Mouse (Mus musculus): ENCODE measurements around the gene Esrrb. TPM values are rescaled to one million over a fixed set of nuclear protein-coding genes. Genes with fewer than 3 reads are reported as not detected.

The Esrrb gene
- total RNA-seq, 2 experiments from 2014 or later, result 12.7 to 15.0 TPM

GRCm38 (mm10) chr12:86422166-86422910 lies 61.4 kb downstream of the Esrrb start:
- no peak for DNase-seq

GRCm38 (mm10) chr12:86423102-86423501 lies 62.2 kb downstream of the Esrrb start:
- no peak for DNase-seq

- no peak for DNase-seq
Observed at GRCm38 (mm10) chr12:86427585-86427984, 66.7 kb downstream of the Esrrb start.

DNA sequence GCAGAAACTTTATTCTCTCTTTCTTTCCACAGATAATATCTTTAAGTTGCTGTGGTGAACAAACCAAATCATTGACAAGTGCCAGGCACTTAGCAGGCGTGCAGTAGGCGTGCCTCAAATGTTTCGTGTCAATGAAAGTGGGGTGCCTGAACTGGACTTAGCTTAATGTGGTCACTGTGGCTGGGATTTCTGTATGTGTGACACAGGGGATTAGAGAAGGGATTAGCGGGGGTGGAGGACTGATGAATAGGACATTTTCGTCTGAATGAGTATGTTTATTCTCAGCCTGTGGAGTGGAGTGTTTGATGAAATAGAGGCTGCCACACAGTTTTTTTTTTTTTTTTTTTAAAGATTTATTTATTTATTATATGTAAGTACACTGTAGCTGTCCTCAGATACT lies 70.8 kb downstream of the Esrrb start:
- no peak for DNase-seq

DNA sequence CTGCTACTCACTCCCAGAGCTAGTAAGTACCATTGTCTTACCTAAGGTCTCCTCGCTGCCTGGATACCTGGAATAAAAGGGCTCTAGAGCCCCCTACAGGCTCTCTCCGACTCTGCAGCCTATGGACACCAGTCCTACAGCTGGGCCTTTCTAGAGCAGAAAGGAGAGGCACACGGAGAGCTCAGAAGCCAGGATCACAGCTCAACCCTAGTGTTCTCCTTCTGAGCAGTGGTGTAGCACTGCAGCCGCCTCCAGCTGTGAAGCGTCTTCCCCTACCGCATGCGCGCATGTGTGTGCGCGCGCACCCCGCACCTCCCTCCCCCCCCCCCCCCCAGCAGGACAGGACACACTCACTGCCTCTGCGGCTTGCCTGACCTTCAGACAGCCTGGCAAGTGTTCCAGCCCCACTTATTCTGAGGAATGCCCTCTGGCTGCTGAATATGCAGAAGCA lies 72.5 kb downstream of the Esrrb start:
- peak; percentile 77 for DNase-seq

GRCm38 (mm10) chr12:86435651-86436050 lies 74.7 kb downstream of the Esrrb start:
- no peak for DNase-seq

- no peak for DNase-seq
Observed at GRCm38 (mm10) chr12:86450848-86451247, 89.9 kb downstream of the Esrrb start.

- no peak for DNase-seq
Observed at GRCm38 (mm10) chr12:86455009-86455408, 94.1 kb downstream of the Esrrb start.

DNA sequence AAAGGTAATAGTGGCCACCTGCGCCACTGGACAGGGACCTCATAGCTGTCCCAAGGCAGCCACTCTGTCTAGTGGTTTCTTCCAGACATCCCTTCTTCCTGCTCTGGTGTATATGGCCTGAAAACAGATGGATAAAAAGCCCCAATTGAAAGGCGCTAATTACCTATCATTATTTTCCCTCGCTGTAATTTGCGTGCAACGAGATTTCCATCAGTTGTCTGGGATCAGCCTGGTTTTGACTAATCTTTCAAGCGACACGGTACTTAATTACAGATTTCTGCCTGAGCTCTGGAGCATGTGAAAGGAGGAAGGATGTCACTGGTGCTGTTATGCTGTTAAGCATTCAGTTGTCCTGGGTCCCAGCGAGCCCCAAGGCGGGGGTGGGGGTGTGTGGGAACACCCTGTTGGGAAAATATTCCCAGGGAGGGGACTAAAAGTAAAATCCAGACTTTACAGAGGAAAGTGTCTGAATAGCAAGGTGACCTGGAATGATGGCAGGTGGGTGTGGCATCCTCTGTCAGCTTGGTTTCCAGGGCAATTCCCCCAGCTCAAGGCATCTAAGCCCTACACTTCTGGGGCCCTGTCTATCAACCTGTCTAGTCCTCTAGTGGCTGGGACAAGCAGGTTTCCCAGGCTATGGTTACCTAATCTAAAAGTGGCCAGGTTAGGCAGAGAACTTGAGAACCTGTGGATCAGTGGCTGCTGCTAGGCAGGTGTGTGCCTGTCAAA lies 102.0 kb downstream of the Esrrb start:
- DNase-seq, result no peak

- DNase-seq, result no peak
Observed at GRCm38 (mm10) chr12:86464385-86464784, 103.5 kb downstream of the Esrrb start.

- DNase-seq, result no peak
Observed at GRCm38 (mm10) chr12:86466180-86466579, 105.3 kb downstream of the Esrrb start.

DNA sequence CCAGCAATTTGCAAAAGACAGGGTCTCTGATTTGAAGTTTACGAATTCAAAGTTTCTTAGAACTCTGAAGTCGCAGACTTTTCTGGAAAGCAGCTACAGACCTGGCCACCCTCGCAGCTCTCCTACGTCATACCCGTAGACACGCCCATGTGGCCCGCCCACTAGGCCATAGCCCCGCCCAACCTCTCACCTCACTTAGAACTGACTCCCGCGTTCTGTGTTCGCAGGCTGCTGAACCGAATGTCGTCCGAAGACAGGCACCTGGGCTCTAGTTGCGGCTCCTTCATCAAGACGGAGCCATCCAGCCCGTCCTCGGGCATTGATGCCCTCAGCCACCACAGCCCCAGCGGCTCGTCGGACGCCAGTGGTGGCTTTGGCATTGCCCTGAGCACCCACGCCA lies 109.0 kb downstream of the Esrrb start:
- DNase-seq, result no peak

GRCm38 (mm10) chr12:86470912-86471311 lies 110.0 kb downstream of the Esrrb start:
- no peak for DNase-seq

GRCm38 (mm10) chr12:86473630-86474029 lies 112.7 kb downstream of the Esrrb start:
- DNase-seq, result no peak

DNA sequence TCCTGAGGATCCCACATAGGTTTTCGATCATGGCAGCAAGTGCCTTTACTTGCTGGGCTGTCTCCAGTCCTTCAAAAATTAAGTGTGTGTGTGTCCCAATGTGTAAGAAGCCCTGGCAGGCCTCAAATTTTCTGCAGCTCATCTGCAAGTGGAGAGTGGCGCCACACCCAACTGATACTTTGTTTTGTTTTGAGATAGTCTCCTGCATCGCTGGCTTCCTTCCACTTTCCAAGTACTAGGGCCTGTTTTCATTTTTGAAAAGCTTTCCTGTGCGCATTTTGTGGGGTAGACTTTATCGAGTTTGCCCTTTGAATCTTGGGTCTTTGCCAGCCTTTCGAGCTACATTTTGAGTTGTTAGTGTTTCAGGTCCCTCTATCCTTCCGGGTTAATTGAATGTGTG lies 115.1 kb downstream of the Esrrb start:
- DNase-seq, result peak; percentile 15

DNA sequence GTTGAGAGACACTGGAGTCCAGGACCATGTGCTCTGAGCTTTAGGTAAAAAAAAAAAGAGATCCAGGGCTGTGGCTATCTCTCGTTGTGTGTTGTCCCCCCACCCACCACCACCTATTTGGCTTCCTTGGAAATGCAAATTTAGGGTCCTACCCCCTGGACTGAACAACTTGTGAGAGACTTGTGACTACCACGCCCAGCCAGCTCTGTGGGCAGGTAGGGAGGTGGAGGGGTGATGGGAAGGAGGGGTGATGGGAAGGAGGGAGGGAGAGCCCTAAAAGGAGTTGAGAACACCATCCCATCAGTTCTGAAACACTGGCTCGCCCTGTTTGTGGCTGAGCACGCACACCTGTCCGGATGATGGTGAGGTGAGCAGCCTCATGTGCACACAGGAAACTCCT lies 118.0 kb downstream of the Esrrb start:
- no peak for DNase-seq

GRCm38 (mm10) chr12:86482029-86482428 lies 121.1 kb downstream of the Esrrb start:
- DNase-seq, result no peak

GRCm38 (mm10) chr12:86483413-86483841 lies 122.5 kb downstream of the Esrrb start:
- DNase-seq, result no peak

- DNase-seq, result no peak
Observed at GRCm38 (mm10) chr12:86488005-86488404, 127.1 kb downstream of the Esrrb start.

GRCm38 (mm10) chr12:86490052-86490451 lies 129.1 kb downstream of the Esrrb start:
- DNase-seq, result no peak

DNA sequence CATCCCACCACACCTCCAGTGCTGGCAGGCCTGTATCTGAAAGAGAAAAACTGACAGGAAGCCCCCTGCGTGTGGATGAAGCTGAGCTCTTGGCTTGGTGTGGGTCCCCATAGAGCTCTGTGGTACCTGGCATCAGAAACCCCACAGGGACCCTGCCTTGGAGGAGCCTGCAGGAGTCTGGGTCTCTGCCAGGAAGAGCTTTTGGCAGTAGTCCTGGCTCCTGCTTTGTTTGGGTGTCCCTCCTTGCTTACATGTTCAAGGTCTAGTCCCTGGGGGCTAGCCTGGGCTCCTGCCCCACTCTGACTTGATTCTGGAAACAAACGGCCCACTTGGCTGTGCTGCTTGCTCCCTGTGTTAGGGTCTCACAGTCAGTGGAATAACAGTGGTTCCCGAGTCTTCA lies 130.6 kb downstream of the Esrrb start:
- no peak for DNase-seq

DNA sequence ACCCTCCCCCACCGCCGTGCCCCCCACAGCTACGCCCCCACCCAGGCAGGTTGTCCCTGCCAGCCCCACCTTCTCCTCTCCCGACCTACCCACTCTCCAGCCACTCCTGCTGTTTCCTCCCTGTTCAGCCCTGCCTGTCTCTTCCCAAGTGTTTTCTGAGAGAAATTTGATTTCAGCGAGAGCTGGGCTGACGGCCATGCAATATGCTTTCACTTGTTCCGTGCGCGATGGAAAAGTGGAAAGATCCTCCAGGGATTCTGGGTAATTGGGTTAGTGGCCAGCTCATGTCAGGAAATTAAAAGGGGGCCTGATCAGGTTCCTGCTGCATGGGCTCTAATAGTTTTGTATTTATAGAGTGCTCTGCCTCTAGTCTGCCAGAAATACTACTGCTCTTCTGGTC lies 131.9 kb downstream of the Esrrb start:
- DNase-seq, result peak; percentile 37

- DNase-seq, result no peak
Observed at GRCm38 (mm10) chr12:86497126-86497525, 136.2 kb downstream of the Esrrb start.

DNA sequence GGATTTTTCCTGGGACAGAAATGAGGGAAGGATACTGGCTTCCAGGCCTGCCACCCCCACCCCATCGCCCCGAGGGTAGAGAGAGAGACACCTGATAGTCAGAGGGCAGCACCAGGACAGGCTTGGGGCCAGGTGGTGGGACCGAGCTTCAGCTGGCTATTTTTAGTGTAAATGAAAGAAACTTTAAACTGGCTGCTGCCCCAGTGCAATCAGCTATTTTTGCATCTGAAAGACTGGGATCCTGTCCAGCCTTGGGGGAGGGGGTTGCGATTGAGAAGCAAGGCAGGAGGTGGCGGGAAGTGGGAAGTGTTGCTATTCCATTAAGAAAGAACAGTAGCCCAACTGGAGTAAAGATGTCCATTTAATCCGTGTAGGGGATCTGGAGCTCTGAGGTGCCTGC lies 137.8 kb downstream of the Esrrb start:
- DNase-seq, result peak; percentile 91

Data from heart, postnatal 4 days (tissue).